ENCODE assay signal across 23 mouse cellular contexts in genomic region chr4:128560327-128560726, GRCm38 (mm10). TPM values are rescaled to one million over a fixed set of nuclear protein-coding genes. Genes with fewer than 3 reads are reported as not detected.
DNase-seq lines count a peak whose midpoint lies in the region; ATAC-seq and TF ChIP-seq lines count a peak whose summit lies in the region.
"Had no signal": no experiment of that assay in that cellular context is flagged by ENCODE, and none has a peak within 500 bp of the region (broad histone marks: within the 10 kb centered on the region; RNA-seq: fewer than 3 reads in every experiment).

No protein-coding gene starts in this region.

- H3K27ac ChIP-seq in gastrocnemius, adult 2 months: no peak overlapping the region
- H3K27ac ChIP-seq in liver, postnatal 0 days (ENCODE audit: low read depth): no peak overlapping the region
- H3K27ac ChIP-seq in liver, embryonic 11.5 days (ENCODE audit: low read depth, low read length): no peak overlapping the region
- no peak overlapping the region for H3K27ac ChIP-seq in hindbrain, embryonic 14.5 days
- H3K27ac ChIP-seq: embryonic facial prominence, embryonic 15.5 days; forebrain, embryonic 12.5 days; limb, embryonic 10.5 days; liver, embryonic 13.5 days; neural tube, embryonic 12.5 days had no signal

- intact Hi-C loops in gastrocnemius, adult 2 months (cut with DNase I): no loop called here

- WGBS in liver, postnatal 0 days (ENCODE audit: insufficient replicate concordance): 67% methylated on average over 3 of the region's 3 CpGs
- 65% methylated on average over 3 of the region's 3 CpGs for WGBS in liver, embryonic 11.5 days
- WGBS in hindbrain, embryonic 14.5 days: 84% methylated on average over 3 of the region's 3 CpGs

- H3K27me3 ChIP-seq in liver, postnatal 0 days (ENCODE audit: insufficient read depth, low read length): no peaks in the 10 kb centered on the region
- no peaks in the 10 kb centered on the region for H3K27me3 ChIP-seq in liver, embryonic 11.5 days (replicated peaks; ENCODE audit: control insufficient read depth, insufficient read depth, low read length)
- H3K27me3 ChIP-seq in hindbrain, embryonic 14.5 days (ENCODE audit: control insufficient read depth, insufficient read depth, low read length): no peaks in the 10 kb centered on the region
- H3K27me3 ChIP-seq: embryonic facial prominence, embryonic 15.5 days; forebrain, embryonic 12.5 days; liver, embryonic 13.5 days; neural tube, embryonic 12.5 days had no signal

- H3K4me3 ChIP-seq in gastrocnemius, adult 2 months: no peak overlapping the region
- no peak overlapping the region for H3K4me3 ChIP-seq in liver, postnatal 0 days (ENCODE audit: low read depth, low read length)
- H3K4me3 ChIP-seq in liver, embryonic 11.5 days (ENCODE audit: low read depth, low read length): no peak overlapping the region
- no peak overlapping the region for H3K4me3 ChIP-seq in hindbrain, embryonic 14.5 days (replicated peaks; ENCODE audit: low read length)
- H3K4me3 ChIP-seq: embryonic facial prominence, embryonic 15.5 days; forebrain, embryonic 12.5 days; limb, embryonic 10.5 days; liver, embryonic 13.5 days; neural tube, embryonic 12.5 days had no signal

- no peak overlapping the region for H3K9ac ChIP-seq in liver, postnatal 0 days (replicated peaks)
- no peak overlapping the region for H3K9ac ChIP-seq in liver, embryonic 11.5 days (ENCODE audit: low read depth, low read length)
- H3K9ac ChIP-seq in hindbrain, embryonic 14.5 days: no peak overlapping the region
- H3K9ac ChIP-seq: embryonic facial prominence, embryonic 15.5 days; forebrain, embryonic 12.5 days; liver, embryonic 13.5 days; neural tube, embryonic 12.5 days had no signal

- peak; percentile 4; the same call in 1 of the 2 replicates for TF ChIP-seq CTCF in gastrocnemius, adult 2 months (IDR thresholded peaks at IDR 0.05)
- TF ChIP-seq CTCF in liver, postnatal 0 days (IDR thresholded peaks at IDR 0.05; ENCODE audit: low read depth): peak; percentile 25

- H3K4me2 ChIP-seq in liver, postnatal 0 days (ENCODE audit: low read depth, low read length): no peak overlapping the region
- no peak overlapping the region for H3K4me2 ChIP-seq in liver, embryonic 11.5 days
- no peak overlapping the region for H3K4me2 ChIP-seq in hindbrain, embryonic 14.5 days (replicated peaks)
- H3K4me2 ChIP-seq: embryonic facial prominence, embryonic 15.5 days; forebrain, embryonic 12.5 days; liver, embryonic 13.5 days; neural tube, embryonic 12.5 days had no signal

- H3K36me3 ChIP-seq in liver, postnatal 0 days (replicated peaks; ENCODE audit: insufficient read depth, low read length): no peaks in the 10 kb centered on the region
- no peaks in the 10 kb centered on the region for H3K36me3 ChIP-seq in liver, embryonic 11.5 days (ENCODE audit: control insufficient read depth, insufficient read depth, low read length)
- peaks cover 56% of the 10 kb centered on the region for H3K36me3 ChIP-seq in hindbrain, embryonic 14.5 days (replicated peaks; ENCODE audit: control insufficient read depth, insufficient read depth)
- H3K36me3 ChIP-seq: embryonic facial prominence, embryonic 15.5 days; forebrain, embryonic 12.5 days; limb, embryonic 10.5 days; liver, embryonic 13.5 days; neural tube, embryonic 12.5 days had no signal

- no peaks in the 10 kb centered on the region for H3K9me3 ChIP-seq in liver, postnatal 0 days (ENCODE audit: low read length)
- no peaks in the 10 kb centered on the region for H3K9me3 ChIP-seq in liver, embryonic 11.5 days (ENCODE audit: control insufficient read depth, low read length)
- no peaks in the 10 kb centered on the region for H3K9me3 ChIP-seq in hindbrain, embryonic 14.5 days (ENCODE audit: control insufficient read depth, low read length)
- H3K9me3 ChIP-seq: embryonic facial prominence, embryonic 15.5 days; forebrain, embryonic 12.5 days; limb, embryonic 10.5 days; liver, embryonic 13.5 days; neural tube, embryonic 12.5 days had no signal

- no peak for TF ChIP-seq EP300 in liver, postnatal 0 days (IDR thresholded peaks at IDR 0.05; ENCODE audit: low read depth)

- ATAC-seq in liver, postnatal 0 days: no peak
- no peak for ATAC-seq in liver, embryonic 11.5 days (replicated peaks; ENCODE audit: low FRiP score)
- ATAC-seq in hindbrain, embryonic 14.5 days (ENCODE audit: low FRiP score): no peak
- ATAC-seq: activated CD4-positive, CD25-positive, alpha-beta regulatory T cell, adult 4 months; inflammation-experienced regulatory T-cells, adult 6 months had no signal

- DNase-seq in gastrocnemius, adult 2 months: no peak
- no peak for DNase-seq in gastrocnemius, postnatal 4 days (ENCODE audit: low spot score in 2 of 2)
- DNase-seq in liver, postnatal 0 days: no peak
- no peak for DNase-seq in liver, embryonic 11.5 days (ENCODE audit: low spot score)
- peak; percentile 7 for DNase-seq in A20 (ENCODE audit: low read depth, low spot score)
- peak; percentile 38 for DNase-seq in ZHBTc4 (ENCODE audit: low read depth, low spot score)
- no peak for DNase-seq in urinary bladder, postnatal 10 days (ENCODE audit: low spot score)
- no peak for DNase-seq in hindbrain, embryonic 14.5 days (ENCODE audit: low spot score)
- DNase-seq: adrenal gland, postnatal 14 days; cerebellum, adult 8-10 months; heart, adult 11 months; liver, embryonic 13.5 days; lung, postnatal 36 days; right cerebral cortex, postnatal 25 days had no signal

- no peaks in the 10 kb centered on the region for H3K4me1 ChIP-seq in liver, postnatal 0 days (ENCODE audit: insufficient read depth)
- no peaks in the 10 kb centered on the region for H3K4me1 ChIP-seq in liver, embryonic 11.5 days (replicated peaks; ENCODE audit: control insufficient read depth, insufficient read depth, low read length)
- H3K4me1 ChIP-seq in hindbrain, embryonic 14.5 days (replicated peaks; ENCODE audit: control insufficient read depth, insufficient read depth, low read length): no peaks in the 10 kb centered on the region
- H3K4me1 ChIP-seq: embryonic facial prominence, embryonic 15.5 days; forebrain, embryonic 12.5 days; limb, embryonic 10.5 days; liver, embryonic 13.5 days; neural tube, embryonic 12.5 days had no signal

RNA-seq across cellular contexts. Expression of gene Zscan20, which starts 49.6 kb away (rescaled TPM):
- 1 to 10 TPM; 3.3 to 3.6 TPM for total RNA-seq in gastrocnemius, adult 2 months (2021)
- 1 to 10 TPM; 4.4 to 4.6 TPM for total RNA-seq in gastrocnemius, postnatal 4 days (2021)
- polyA plus RNA-seq in liver, postnatal 0 days (2015; fragmentation: Nextera tagmentation; extraction: Ambion mirVana): 0.46 and 0.58 TPM in 2 replicates
- polyA plus RNA-seq in liver, embryonic 11.5 days (2014; fragmentation: Nextera tagmentation; extraction: Ambion mirVana): 2.4 and 3.9 TPM in 2 replicates
- polyA plus RNA-seq in hindbrain, embryonic 14.5 days (2014; fragmentation: Nextera tagmentation; extraction: Ambion mirVana): 3.4 and 4.4 TPM in 2 replicates

RNA-seq across cellular contexts. Expression of gene Tlr12, which starts 58.1 kb away (rescaled TPM):
- not detected for total RNA-seq in gastrocnemius, adult 2 months (2021)
- under 1 TPM; 0.07 to 0.26 TPM for total RNA-seq in gastrocnemius, postnatal 4 days (2021)
- 1.9 and 2.3 TPM in 2 replicates for polyA plus RNA-seq in liver, postnatal 0 days (2015; fragmentation: Nextera tagmentation; extraction: Ambion mirVana)
- 0.81 and 0.88 TPM in 2 replicates for polyA plus RNA-seq in liver, embryonic 11.5 days (2014; fragmentation: Nextera tagmentation; extraction: Ambion mirVana)
- polyA plus RNA-seq in hindbrain, embryonic 14.5 days (2014; fragmentation: Nextera tagmentation; extraction: Ambion mirVana): 0.78 and 0.90 TPM in 2 replicates
- total RNA-seq: MEL had no signal
- polyA plus RNA-seq: C2C12; heart, embryonic 14.5 days had no signal

Comparison
In these comparisons a context has a peak if more than half of its experiments do, and no peak if none do; other contexts are left out.
1. DNase-seq: peak in A20 (single experiment) and ZHBTc4 (single experiment); none in gastrocnemius, adult 2 months (single experiment), gastrocnemius, postnatal 4 days (0 of 2), liver, postnatal 0 days (single experiment), liver, embryonic 11.5 days (single experiment), urinary bladder, postnatal 10 days (single experiment) and hindbrain, embryonic 14.5 days (single experiment).